Mouse (Mus musculus) liver, embryonic 14.5 days (tissue): ENCODE results near the gene Selenos. TPM values are rescaled to one million over a fixed set of nuclear protein-coding genes. Genes with fewer than 3 reads are reported as not detected.
A peak's percentile ranks its signal among the peaks of the same experiment; 100 is the strongest.

ENCODE experiments used
- ATAC-seq: fragments of 200-750 bp; cut with Nextera tagmentation; 2 replicates; pipeline ENCODE4 v1.8.0; 2017; ENCODE audit warnings: moderate number of reproducible peaks, mild to moderate bottlenecking, moderate library complexity; ENCODE audit not compliant: insufficient read depth
- DNase-seq, 3 experiments: peaks; one replicate each; pipeline ENCODE4 v3.0.0-alpha.2; 2012 to 2013; ENCODE audit warnings: low read depth in 3 of 3, low spot score in 3 of 3
- H3K27ac ChIP-seq: fragments of 300-500 bp; sonication (generic); 2 replicates; pipeline ENCODE4 v1.5.1; 2014; ENCODE audit warnings: moderate library complexity, mild to moderate bottlenecking, control low read depth, inconsistent platforms
- H3K27me3 ChIP-seq: fragments of 300-500 bp; sonication (generic); 2 replicates; pipeline ENCODE4 v1.6.1; 2014; ENCODE audit warnings: mild to moderate bottlenecking, low read length, moderate library complexity; ENCODE audit not compliant: control insufficient read depth, insufficient read depth
- H3K36me3 ChIP-seq: fragments of 300-500 bp; sonication (generic); replicated peaks from 2 replicates; pipeline ENCODE4 v1.6.1; 2014; ENCODE audit warnings: low read depth; ENCODE audit not compliant: control insufficient read depth, insufficient read depth
- H3K4me1 ChIP-seq, 2 experiments: fragments of 200-500 bp in 1 of 2; fragments of 300-500 bp in 1 of 2; sonication (generic) in 1 of 2; replicated peaks; 2 replicates each; pipeline ENCODE4 v1.6.1; 2012 to 2014; ENCODE audit warnings: antibody characterized with exemption in 1 of 2, inconsistent platforms in 1 of 2, low read length in 1 of 2; ENCODE audit not compliant: control insufficient read depth in 2 of 2, insufficient read depth in 2 of 2
- H3K4me2 ChIP-seq: fragments of 300-500 bp; sonication (generic); 2 replicates; pipeline ENCODE4 v1.6.1; 2014; ENCODE audit warnings: low read depth, mild to moderate bottlenecking, control low read depth, moderate library complexity
- H3K4me3 ChIP-seq, 2 experiments: fragments of 200-500 bp in 1 of 2; fragments of 300-500 bp in 1 of 2; sonication (generic) in 1 of 2; 2 replicates each; pipeline ENCODE4 v1.5.1; 2012 to 2014; ENCODE audit warnings: low read depth in 2 of 2, low read length in 2 of 2, mild to moderate bottlenecking in 2 of 2, control low read depth in 1 of 2, inconsistent platforms in 1 of 2, moderate library complexity in 1 of 2; ENCODE audit not compliant: insufficient read depth in 1 of 2
- H3K9ac ChIP-seq: fragments of 300-500 bp; sonication (generic); replicated peaks from 2 replicates; pipeline ENCODE4 v1.6.1; 2014; ENCODE audit warnings: mild to moderate bottlenecking, control low read depth, moderate library complexity
- H3K9me3 ChIP-seq: fragments of 300-500 bp; sonication (generic); 2 replicates; pipeline ENCODE4 v1.6.1; 2016; ENCODE audit warnings: low read length, mixed read lengths; ENCODE audit not compliant: control insufficient read depth
- CTCF ChIP-seq: IDR thresholded peaks from 2 replicates; pipeline ENCODE4 v1.5.1; 2016; ENCODE audit warnings: antibody characterized with exemption, low read depth, control low read depth
- EP300 ChIP-seq: IDR thresholded peaks from 2 replicates; pipeline ENCODE4 v1.6.1; 2016; ENCODE audit warnings: antibody characterized with exemption, low read depth
- WGBS: fragments of 180-500 bp; shearing (Covaris S2); extraction: QIAGEN DNeasy Blood & Tissue Kit; methylation state at CpG from one replicate; pipeline ENCODE4 v1.1.7; 2014; ENCODE audit not compliant: insufficient replicate concordance; 5-methylcytosine and 5-hydroxymethylcytosine counted together
- polyA plus RNA-seq, 2 experiments: library from polyadenylated mRNA; depleted of rRNA in 1 of 2; stranded (reverse) in 1 of 2; unstranded in 1 of 2; fragments of >200 nt; fragmentation: Nextera tagmentation in 1 of 2; extraction: Ambion mirVana in 1 of 2; gene quantifications; 2 replicates each; pipeline versions ENCODE4 v1.2.1 to v1.2.3; 2012 to 2014

Gene Selenos
- polyA plus RNA-seq, 2 experiments = 39.8 to 62.7 TPM

GRCm38 (mm10) chr7:66060066-66060956 is 19.1 kb upstream of the Selenos start:
- Histone ChIP-seq H3K4me1 (peaks cover 7 to 11% of the 10 kb centered on the region in 2 experiments; a peak in 3 of 4 replicates), H3K27me3 (no peaks in the 10 kb centered on the region), H3K4me2 (peak overlapping the region; percentile 68), H3K9me3 (no peaks in the 10 kb centered on the region), H3K9ac (peak overlapping the region; percentile 89), H3K4me3 (peak overlapping the region; percentile 72 to 82), H3K36me3 (peaks cover 26% of the 10 kb centered on the region), H3K27ac (peak overlapping the region; percentile 21)
- under 1% methylated on average over 64 of the region's 64 CpGs for WGBS
- peak; percentile 68 to 71 (median 69) for DNase-seq
- peak; percentile 93 for ATAC-seq
- TF ChIP-seq EP300 (no peak), CTCF (peak; percentile 26; the same call in 1 of the 2 replicates)

- TF ChIP-seq EP300 = no peak
- TF ChIP-seq CTCF = no peak
- H3K4me1 ChIP-seq = peaks cover 7 to 11% of the 10 kb centered on the region in 2 experiments; a peak in 3 of 4 replicates
- H3K27ac ChIP-seq = peak overlapping the region; percentile 6; the same call in 1 of the 2 replicates
- peak overlapping the region; percentile 89 for H3K9ac ChIP-seq
- no peaks in the 10 kb centered on the region for H3K27me3 ChIP-seq
- WGBS = 1% methylated on average over 14 of the region's 14 CpGs
- peak overlapping the region; percentile 68 for H3K4me2 ChIP-seq
- H3K4me3 ChIP-seq = peak overlapping the region; percentile 72 to 82
- ATAC-seq = no peak
- H3K36me3 ChIP-seq = peaks cover 32% of the 10 kb centered on the region
- no peaks in the 10 kb centered on the region for H3K9me3 ChIP-seq
- DNase-seq = no peak
These were observed 18.4 kb upstream of the Selenos start for GRCm38 (mm10) chr7:66061057-66061456.

- no peak for DNase-seq
- Histone ChIP-seq H3K4me3 (no peak overlapping the region), H3K27ac (no peak overlapping the region), H3K9ac (no peak overlapping the region), H3K4me2 (no peak overlapping the region), H3K9me3 (no peaks in the 10 kb centered on the region), H3K27me3 (no peaks in the 10 kb centered on the region), H3K36me3 (peaks cover 48% of the 10 kb centered on the region), H3K4me1 (peaks cover 10 to 13% of the 10 kb centered on the region in 2 experiments)
- ATAC-seq = no peak
- no peak for TF ChIP-seq CTCF
- no peak for TF ChIP-seq EP300
- 78% methylated on average over 2 of the region's 2 CpGs for WGBS
These were observed 3.0 kb upstream of the Selenos start for GRCm38 (mm10) chr7:66076411-66076810.

GRCm38 (mm10) chr7:66080231-66080613 is 773 bp downstream of the Selenos start:
- Histone ChIP-seq H3K4me3 (peak overlapping the region; percentile 76 to 78), H3K36me3 (peaks cover 24% of the 10 kb centered on the region), H3K9ac (peak overlapping the region; percentile 68), H3K27me3 (no peaks in the 10 kb centered on the region), H3K4me2 (peak overlapping the region; percentile 89), H3K4me1 (peaks cover 10 to 13% of the 10 kb centered on the region in 2 experiments), H3K9me3 (no peaks in the 10 kb centered on the region), H3K27ac (no peak overlapping the region)
- no peak for ATAC-seq
- no peak for DNase-seq
- WGBS = 39% methylated on average over 5 of the region's 5 CpGs
- no peak for TF ChIP-seq CTCF
- no peak for TF ChIP-seq EP300

GRCm38 (mm10) chr7:66083757-66084156 is 4.3 kb downstream of the Selenos start:
- TF ChIP-seq EP300 = no peak
- no peak for TF ChIP-seq CTCF
- Histone ChIP-seq H3K27ac (no peak overlapping the region), H3K9me3 (no peaks in the 10 kb centered on the region), H3K36me3 (peaks cover 24% of the 10 kb centered on the region), H3K9ac (no peak overlapping the region), H3K4me3 (no peak overlapping the region), H3K4me2 (no peak overlapping the region), H3K4me1 (peaks cover 7 to 12% of the 10 kb centered on the region in 2 experiments), H3K27me3 (no peaks in the 10 kb centered on the region)
- DNase-seq (no peak), ATAC-seq (no peak)
- WGBS = 78% methylated on average over 6 of the region's 6 CpGs
